Mouse (Mus musculus) liver, postnatal 0 days (tissue): Measurements from ENCODE around the gene Med29. TPM values are rescaled to one million over a fixed set of nuclear protein-coding genes. Genes with fewer than 3 reads are reported as not detected.

Experiments
- ATAC-seq: fragments of 200-750 bp; cut with Nextera tagmentation; 2 replicates; pipeline ENCODE4 v1.8.0; 2017; ENCODE audit warnings: mild to moderate bottlenecking, moderate library complexity
- DNase-seq: peaks from one replicate; pipeline ENCODE4 v3.0.0-alpha.2; 2016
- H3K27ac ChIP-seq: fragments of 300-500 bp; sonication (generic); 2 replicates; pipeline ENCODE4 v1.5.1; 2014; ENCODE audit warnings: antibody characterized with exemption, moderate library complexity, mild to moderate bottlenecking, low read depth
- H3K27me3 ChIP-seq: fragments of 300-500 bp; sonication (generic); 2 replicates; pipeline ENCODE4 v1.6.1; 2014; ENCODE audit warnings: low read length, control low read depth, mixed read lengths; ENCODE audit not compliant: insufficient read depth
- H3K36me3 ChIP-seq: fragments of 300-500 bp; sonication (generic); replicated peaks from 2 replicates; pipeline ENCODE4 v1.6.1; 2014; ENCODE audit warnings: mild to moderate bottlenecking, control low read depth, low read length, moderate library complexity, mixed read lengths; ENCODE audit not compliant: insufficient read depth
- H3K4me1 ChIP-seq: fragments of 300-500 bp; sonication (generic); 2 replicates; pipeline ENCODE4 v1.6.1; 2014; ENCODE audit warnings: antibody characterized with exemption, mild to moderate bottlenecking, control low read depth; ENCODE audit not compliant: insufficient read depth
- H3K4me2 ChIP-seq: fragments of 300-500 bp; sonication (generic); 2 replicates; pipeline ENCODE4 v1.6.1; 2014; ENCODE audit warnings: low read depth, mild to moderate bottlenecking, low read length, moderate library complexity, mixed read lengths
- H3K4me3 ChIP-seq: fragments of 300-500 bp; sonication (generic); 2 replicates; pipeline ENCODE4 v1.5.1; 2014; ENCODE audit warnings: low read depth, low read length
- H3K9ac ChIP-seq: fragments of 300-500 bp; sonication (generic); replicated peaks from 2 replicates; pipeline ENCODE4 v1.6.1; 2014; ENCODE audit warnings: mild to moderate bottlenecking, moderate library complexity
- H3K9me3 ChIP-seq: fragments of 300-500 bp; sonication (generic); 2 replicates; pipeline ENCODE4 v1.6.1; 2016; ENCODE audit warnings: mild to moderate bottlenecking, control low read depth, low read length, mixed read lengths
- CTCF ChIP-seq: sonication (generic); IDR thresholded peaks from 2 replicates; pipeline ENCODE4 v1.5.1; 2016; ENCODE audit warnings: antibody characterized with exemption, low read depth
- EP300 ChIP-seq: IDR thresholded peaks from 2 replicates; pipeline ENCODE4 v1.6.1; 2016; ENCODE audit warnings: antibody characterized with exemption, low read depth, mild to moderate bottlenecking
- WGBS: fragments of 180-500 bp; shearing (Covaris S2); extraction: QIAGEN DNeasy Blood & Tissue Kit; methylation state at CpG from one replicate; pipeline ENCODE4 v1.1.7; 2014; ENCODE audit not compliant: insufficient replicate concordance; 5-methylcytosine and 5-hydroxymethylcytosine counted together
- polyA plus RNA-seq: library from polyadenylated mRNA; unstranded; fragments of >200 nt; fragmentation: Nextera tagmentation; extraction: Ambion mirVana; gene quantifications from 2 replicates; pipeline ENCODE4 v1.2.1, GENCODE M21; 2015

Med29 gene
- polyA plus RNA-seq, 1 experiment from 2014 or later: 18.6 TPM

DNA sequence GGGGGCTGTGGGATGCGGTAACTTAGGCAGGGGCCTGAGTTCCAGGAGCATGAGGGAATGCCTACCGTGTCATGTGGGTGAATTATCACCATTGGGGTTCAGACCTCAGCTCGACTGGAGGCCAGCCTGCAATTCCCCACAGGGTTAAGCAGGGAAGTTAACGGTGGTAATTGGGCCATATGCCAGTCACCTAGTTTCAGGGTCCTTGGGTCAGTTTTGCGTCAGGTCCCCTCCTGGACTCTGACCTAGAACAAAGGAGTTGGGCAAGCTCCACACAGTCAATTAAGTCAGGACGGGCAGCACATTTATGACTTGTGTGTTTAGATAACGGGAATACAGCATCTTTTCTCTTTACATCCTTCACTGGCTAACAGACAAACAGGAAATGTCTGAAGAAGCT, 51.1 kb downstream of the Med29 start:
- peak overlapping the region; percentile 81 for H3K27ac ChIP-seq
- no peak overlapping the region for H3K4me3 ChIP-seq
- H3K4me2 ChIP-seq: peak overlapping the region; percentile 29
- peaks cover 17% of the 10 kb centered on the region for H3K4me1 ChIP-seq
- no peaks in the 10 kb centered on the region for H3K27me3 ChIP-seq
- WGBS: 35% methylated on average over 7 of the region's 7 CpGs
- H3K9ac ChIP-seq: no peak overlapping the region
- H3K9me3 ChIP-seq: no peaks in the 10 kb centered on the region
- DNase-seq: peak; percentile 65
- no peaks in the 10 kb centered on the region for H3K36me3 ChIP-seq
- TF ChIP-seq CTCF (no peak), EP300 (peak; percentile 65; the same call in 1 of the 2 replicates)
- ATAC-seq: peak; percentile 48

DNA sequence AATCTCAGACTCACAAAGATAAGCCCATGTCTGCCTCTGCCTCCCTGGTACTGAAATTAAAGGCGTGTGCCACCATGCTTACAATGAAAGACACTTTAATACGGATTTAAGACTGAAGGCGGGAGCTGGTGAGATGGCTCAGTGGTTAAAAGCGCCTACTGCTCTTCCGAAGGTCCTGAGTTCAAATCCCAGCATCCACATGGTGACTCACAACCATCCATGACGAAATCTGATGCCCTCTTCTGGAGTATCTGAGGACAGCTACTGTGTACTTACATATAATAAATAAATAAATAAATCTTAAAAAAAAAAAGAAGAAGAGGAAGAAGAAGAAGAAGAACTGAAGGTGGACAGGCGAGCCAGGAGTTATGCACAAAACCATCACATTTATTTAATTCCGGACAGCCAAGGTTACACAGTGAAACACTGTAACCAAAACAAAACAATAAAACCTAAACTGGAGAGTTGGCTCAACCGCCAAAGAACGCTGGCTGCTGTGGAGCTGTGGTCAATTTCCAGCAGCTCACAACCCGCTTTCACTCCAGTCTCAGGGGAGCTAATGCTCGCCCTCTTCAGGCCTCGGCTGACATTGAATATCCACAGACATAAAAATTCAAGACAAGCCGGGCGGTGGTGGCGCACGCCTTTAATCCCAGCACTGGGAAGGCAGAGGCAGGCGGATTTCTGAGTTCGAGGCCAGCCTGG, 53.1 kb downstream of the Med29 start:
- ATAC-seq: peak; percentile 0; the same call in 1 of the 2 replicates
- Histone ChIP-seq H3K27me3 (no peaks in the 10 kb centered on the region), H3K27ac (peak overlapping the region; percentile 89), H3K9ac (peak overlapping the region; percentile 96), H3K4me3 (peak overlapping the region; percentile 90), H3K4me1 (peaks cover 17% of the 10 kb centered on the region), H3K36me3 (peaks cover 4% of the 10 kb centered on the region; the same call in 1 of the 2 replicates), H3K9me3 (no peaks in the 10 kb centered on the region), H3K4me2 (peak overlapping the region; percentile 87)
- TF ChIP-seq EP300 (no peak), CTCF (peak; percentile 57)
- DNase-seq: peak; percentile 65
- 36% methylated on average over 19 of the region's 19 CpGs for WGBS

DNA sequence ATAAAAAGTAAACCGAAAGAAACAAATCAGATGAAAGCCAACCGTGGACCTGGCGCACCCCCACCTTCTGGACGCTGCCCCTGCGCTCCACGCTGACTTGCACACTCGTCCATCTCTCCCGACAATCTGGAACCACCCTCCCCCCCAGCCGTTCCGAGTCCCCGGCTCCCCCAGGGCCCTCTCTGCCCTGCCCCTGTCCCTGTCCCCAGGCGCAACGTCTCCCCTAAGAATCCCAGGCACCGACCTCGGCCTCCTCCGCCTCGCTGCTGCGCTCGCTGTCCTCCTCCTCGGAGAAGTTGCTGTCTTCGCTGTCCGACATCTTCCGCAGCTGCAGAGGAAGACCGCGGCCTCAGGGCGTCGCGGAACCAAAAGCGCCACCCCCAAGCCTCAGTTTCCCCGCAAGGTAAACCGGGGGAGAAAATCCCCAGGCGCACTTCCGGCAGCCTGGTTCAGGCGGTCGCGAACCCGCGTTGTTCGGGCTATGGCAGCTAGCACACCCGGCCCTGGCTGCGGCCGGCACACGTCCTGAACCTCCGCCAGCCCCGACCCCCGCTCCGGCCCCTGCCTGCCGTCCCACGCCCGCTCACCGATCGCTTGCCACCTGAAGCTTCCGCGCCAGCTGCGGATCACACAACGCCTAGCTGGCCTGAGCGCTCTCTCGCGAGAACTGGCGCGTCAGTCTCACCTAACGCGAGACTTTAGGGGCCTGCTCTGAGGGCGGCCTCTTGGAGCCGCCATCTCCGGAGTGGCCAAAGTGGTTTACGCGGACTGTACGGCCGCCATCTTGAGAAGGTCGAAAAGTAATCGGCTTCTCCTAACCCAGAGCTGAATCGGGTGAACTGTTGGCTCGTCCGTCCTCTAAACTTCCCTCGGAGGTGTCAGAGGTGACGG, 54.2 kb downstream of the Med29 start, which contains the start of gene Supt5:
Gene Supt5 (minus strand): TSS at position 639 of the 891 bp plus-strand sequence.
- peak within 1 kb of the TSS; percentile 90 for H3K4me3 ChIP-seq
- peak within 1 kb of the TSS; percentile 87 for H3K4me2 ChIP-seq
- H3K9ac ChIP-seq: peak within 1 kb of the TSS; percentile 96
- no peaks in the 10 kb centered on the region for H3K9me3 ChIP-seq
- DNase-seq (peak; percentile 97), ATAC-seq (peak; percentile 98)
- peak within 1 kb of the TSS; percentile 89 for H3K27ac ChIP-seq
- under 1% methylated on average over 76 of the region's 77 CpGs for WGBS
- H3K27me3 ChIP-seq: no peaks in the 10 kb centered on the region
- TF ChIP-seq EP300: peak; percentile 88
- TF ChIP-seq CTCF: no peak; the same call in none of the 2 replicates
- H3K36me3 ChIP-seq: peaks cover 4% of the 10 kb centered on the region; the same call in 1 of the 2 replicates
- peaks cover 17% of the 10 kb centered on the region for H3K4me1 ChIP-seq

Other genes starting within 250 kb of the Med29 start
- 48.4 and 51.6 TPM in 2 replicates for gene Fbl, start 223.0 kb downstream of the Med29 start, polyA plus RNA-seq
- 4.0 and 4.5 TPM in 2 replicates for gene Dyrk1b, start 213.2 kb downstream of the Med29 start, polyA plus RNA-seq
- gene Eid2, start 124.8 kb downstream of the Med29 start, polyA plus RNA-seq: 1.3 and 1.4 TPM in 2 replicates
- 3.4 and 3.9 TPM in 2 replicates for gene Eid2b, start 115.0 kb downstream of the Med29 start, polyA plus RNA-seq
- gene Selenov, start 101.5 kb downstream of the Med29 start, polyA plus RNA-seq: 0.12 TPM in 1 of 2 replicates, not detected in the other
- gene Dll3, start 90.5 kb downstream of the Med29 start, polyA plus RNA-seq: 0.12 TPM in 1 of 2 replicates, not detected in the other
- 52.0 and 53.9 TPM in 2 replicates for gene Timm50, start 80.6 kb downstream of the Med29 start, polyA plus RNA-seq
- gene Supt5, start 54.0 kb downstream of the Med29 start, polyA plus RNA-seq: 18.7 and 21.0 TPM in 2 replicates
- gene Rps16, start 42.1 kb downstream of the Med29 start, polyA plus RNA-seq: 653 and 673 TPM in 2 replicates
- gene Plekhg2, start 20.1 kb downstream of the Med29 start, polyA plus RNA-seq: 2.8 and 3.9 TPM in 2 replicates
- 13.5 and 21.1 TPM in 2 replicates for gene Zfp36, start 12.5 kb downstream of the Med29 start, polyA plus RNA-seq
- 16.9 and 21.1 TPM in 2 replicates for gene Paf1, start 243 bp upstream of the Med29 start, polyA plus RNA-seq
- 75.4 and 81.4 TPM in 2 replicates for gene Gmfg, start 44.7 kb upstream of the Med29 start, polyA plus RNA-seq
- gene Lrfn1, start 59.3 kb upstream of the Med29 start, polyA plus RNA-seq: 0.12 and 0.26 TPM in 2 replicates
- not detected in 2 replicates for gene Ifnl2, start 117.7 kb upstream of the Med29 start, polyA plus RNA-seq
- not detected in 2 replicates for gene Ifnl3, start 130.1 kb upstream of the Med29 start, polyA plus RNA-seq
- 1.3 and 7.7 TPM in 2 replicates for gene Sycn, start 148.2 kb upstream of the Med29 start, polyA plus RNA-seq
- not detected in 2 replicates for gene Nccrp1, start 154.5 kb upstream of the Med29 start, polyA plus RNA-seq
- gene Samd4b, start 205.4 kb upstream of the Med29 start, polyA plus RNA-seq: 3.5 and 4.3 TPM in 2 replicates
- 5.3 and 6.2 TPM in 2 replicates for gene Pak4, start 205.5 kb upstream of the Med29 start, polyA plus RNA-seq
- gene Acp7, start 238.6 kb upstream of the Med29 start, polyA plus RNA-seq: not detected in 2 replicates